Mouse (Mus musculus) limb, embryonic 10.5 days (tissue): ENCODE measurements around the gene Rab15. TPM values are rescaled to one million over a fixed set of nuclear protein-coding genes. Genes with fewer than 3 reads are reported as not detected.
"Not testable (repeated sequence)": the region's sequence is repeated elsewhere in the genome, so short reads cannot be mapped to it uniquely, and the experiment has no call there.

Experiments
- DNase-seq: peaks from one replicate; pipeline ENCODE4 v3.0.0-alpha.2; 2017; ENCODE audit warnings: low spot score
- H3K27ac ChIP-seq: fragments of 300-500 bp; sonication (generic); 2 replicates; pipeline ENCODE4 v1.5.1; 2016; ENCODE audit warnings: mild to moderate bottlenecking
- H3K27me3 ChIP-seq: fragments of 300-500 bp; sonication (generic); 2 replicates; pipeline ENCODE4 v1.6.1; 2016; ENCODE audit warnings: low read depth, mild to moderate bottlenecking; ENCODE audit not compliant: poor library complexity, severe bottlenecking
- H3K36me3 ChIP-seq: fragments of 300-500 bp; sonication (generic); 2 replicates; pipeline ENCODE4 v1.6.1; 2016; ENCODE audit warnings: mild to moderate bottlenecking, moderate library complexity
- H3K4me1 ChIP-seq: fragments of 300-500 bp; sonication (generic); 2 replicates; pipeline ENCODE4 v1.6.1; 2016
- H3K4me3 ChIP-seq: fragments of 300-500 bp; sonication (generic); 2 replicates; pipeline ENCODE4 v1.5.1; 2016; ENCODE audit warnings: mild to moderate bottlenecking, moderate library complexity
- H3K9me3 ChIP-seq: fragments of 300-500 bp; sonication (generic); replicated peaks from 2 replicates; pipeline ENCODE4 v1.6.1; 2016; ENCODE audit warnings: mild to moderate bottlenecking
- WGBS: fragments of 180-500 bp; shearing (Covaris S2); methylation state at CpG from one replicate; pipeline ENCODE4 v1.1.7; 2016; 5-methylcytosine and 5-hydroxymethylcytosine counted together
- polyA plus RNA-seq: library from polyadenylated mRNA; unstranded; fragments of >200 nt; fragmentation: Nextera tagmentation; extraction: Ambion mirVana; gene quantifications from 2 replicates; pipeline ENCODE4 v1.2.1, GENCODE M21; 2016

The Rab15 gene
- polyA plus RNA-seq, 1 experiment from 2014 or later, result 9.0 TPM

DNA sequence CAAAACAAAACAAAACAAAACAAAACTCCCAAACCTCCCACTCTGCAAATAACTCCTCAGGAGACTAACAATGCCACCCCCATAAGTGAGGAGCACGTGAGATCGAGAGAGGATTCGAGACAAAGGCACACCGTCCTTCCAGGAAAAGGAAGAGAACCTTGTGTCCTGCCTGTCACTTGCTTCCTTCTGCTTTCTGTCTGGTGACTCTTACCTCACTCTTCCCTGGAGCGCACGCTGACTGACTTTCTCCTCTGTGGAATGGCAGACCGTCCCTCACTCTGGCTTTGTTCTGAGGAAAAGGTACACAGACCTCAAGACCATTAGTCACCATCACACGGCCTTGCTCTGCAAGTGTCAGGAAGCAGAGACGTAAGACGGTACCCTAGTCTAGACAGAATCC, 9.2 kb downstream of the Rab15 start:
- WGBS, result 68% methylated on average over 10 of the region's 10 CpGs
- peaks cover 4% of the 10 kb centered on the region; the same call in 1 of the 2 replicates for H3K4me1 ChIP-seq
- no peak overlapping the region for H3K4me3 ChIP-seq
- no peaks in the 10 kb centered on the region for H3K36me3 ChIP-seq
- no peaks in the 10 kb centered on the region for H3K27me3 ChIP-seq
- DNase-seq, result no peak
- H3K9me3 ChIP-seq, result no peaks in the 10 kb centered on the region
- no peak overlapping the region for H3K27ac ChIP-seq

GRCm38 (mm10) chr12:76811006-76811405, 11.7 kb downstream of the Rab15 start:
- Histone ChIP-seq H3K27ac (no peak overlapping the region), H3K27me3 (no peaks in the 10 kb centered on the region), H3K36me3 (no peaks in the 10 kb centered on the region), H3K4me3 (no peak overlapping the region), H3K4me1 (peaks cover 1% of the 10 kb centered on the region; the same call in 1 of the 2 replicates), H3K9me3 (no peaks in the 10 kb centered on the region)
- no peak for DNase-seq
- 86% methylated on average over 4 of the region's 4 CpGs for WGBS

DNA sequence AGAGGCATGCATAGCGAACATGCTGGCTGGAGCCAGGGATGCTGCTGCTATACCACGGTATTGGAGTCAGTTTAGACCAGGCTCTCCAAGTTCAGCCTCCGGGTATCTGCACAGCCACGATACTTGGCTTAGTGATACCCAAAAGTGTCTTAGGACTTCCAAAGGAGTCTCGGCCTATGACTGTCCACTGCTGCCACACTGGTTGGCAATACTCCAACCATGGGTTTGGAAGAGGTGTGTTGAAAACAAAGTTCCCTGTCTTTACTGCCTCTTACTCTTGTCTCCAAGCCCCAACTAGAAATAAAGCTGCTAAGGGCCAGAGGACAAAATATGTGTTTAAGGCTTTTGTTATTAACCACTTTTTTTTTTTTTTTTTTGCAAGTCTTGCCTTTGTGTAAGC, 12.2 kb downstream of the Rab15 start:
- Histone ChIP-seq H3K27ac (no peak overlapping the region), H3K4me1 (no peaks in the 10 kb centered on the region), H3K9me3 (no peaks in the 10 kb centered on the region), H3K4me3 (no peak overlapping the region), H3K36me3 (no peaks in the 10 kb centered on the region), H3K27me3 (no peaks in the 10 kb centered on the region)
- WGBS, result 92% methylated on average over 5 of the region's 5 CpGs
- DNase-seq, result no peak

DNA sequence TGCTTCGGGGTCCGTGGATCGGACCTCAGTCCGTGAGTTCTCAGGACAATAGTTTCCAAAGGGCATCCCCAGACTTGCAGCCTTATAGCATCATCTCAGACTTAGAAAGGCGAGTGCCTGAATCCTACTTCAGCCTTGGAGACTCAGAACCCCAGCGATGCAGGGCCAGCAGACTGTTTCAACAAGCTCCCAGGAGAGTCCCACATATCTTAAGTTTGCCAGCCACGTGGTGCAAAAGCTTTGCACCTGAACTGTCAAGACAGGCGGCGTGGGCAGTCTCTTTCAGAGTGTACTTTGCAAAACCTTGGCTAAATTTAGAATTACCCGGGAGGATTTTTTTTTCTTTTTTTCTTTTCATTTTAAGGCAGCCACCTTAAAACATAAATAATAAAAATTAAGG, 14.9 kb downstream of the Rab15 start:
- no peak for DNase-seq
- Histone ChIP-seq H3K36me3 (no peaks in the 10 kb centered on the region), H3K9me3 (no peaks in the 10 kb centered on the region), H3K27ac (no peak overlapping the region), H3K4me3 (no peak overlapping the region), H3K4me1 (no peaks in the 10 kb centered on the region), H3K27me3 (no peaks in the 10 kb centered on the region)
- 87% methylated on average over 10 of the region's 10 CpGs for WGBS

GRCm38 (mm10) chr12:76805056-76805811, 17.5 kb downstream of the Rab15 start:
- Histone ChIP-seq H3K4me3 (no peak overlapping the region), H3K9me3 (no peaks in the 10 kb centered on the region), H3K36me3 (no peaks in the 10 kb centered on the region), H3K27ac (no peak overlapping the region), H3K4me1 (0 out of 2 replicates have a peak, but pooled peaks cover under 1% of the 10 kb centered on the region), H3K27me3 (no peaks in the 10 kb centered on the region)
- DNase-seq, result no peak
- 91% methylated on average over 10 of the region's 10 CpGs for WGBS

- 0 out of 2 replicates have a peak, but pooled peaks cover 7% of the 10 kb centered on the region for H3K4me1 ChIP-seq
- H3K27me3 ChIP-seq, result no peaks in the 10 kb centered on the region
- no peaks in the 10 kb centered on the region for H3K36me3 ChIP-seq
- 57% methylated on average over 7 of the region's 7 CpGs for WGBS
- H3K4me3 ChIP-seq, result no peak overlapping the region
- DNase-seq, result no peak
- no peak overlapping the region for H3K27ac ChIP-seq
- no peaks in the 10 kb centered on the region for H3K9me3 ChIP-seq
Observed at GRCm38 (mm10) chr12:76803700-76804252, 18.9 kb downstream of the Rab15 start.

- Histone ChIP-seq H3K9me3 (no peaks in the 10 kb centered on the region), H3K36me3 (no peaks in the 10 kb centered on the region), H3K27me3 (no peaks in the 10 kb centered on the region), H3K4me1 (0 out of 2 replicates have a peak, but pooled peaks cover 7% of the 10 kb centered on the region), H3K4me3 (no peak overlapping the region), H3K27ac (no peak overlapping the region)
- no peak for DNase-seq
- WGBS, result 95% methylated on average over 10 of the region's 10 CpGs
Observed at GRCm38 (mm10) chr12:76803028-76803427, 19.7 kb downstream of the Rab15 start.

GRCm38 (mm10) chr12:76798008-76798720, 24.5 kb downstream of the Rab15 start:
- no peak overlapping the region for H3K27ac ChIP-seq
- WGBS, result 84% methylated on average over 5 of the region's 5 CpGs
- no peaks in the 10 kb centered on the region for H3K9me3 ChIP-seq

DNA sequence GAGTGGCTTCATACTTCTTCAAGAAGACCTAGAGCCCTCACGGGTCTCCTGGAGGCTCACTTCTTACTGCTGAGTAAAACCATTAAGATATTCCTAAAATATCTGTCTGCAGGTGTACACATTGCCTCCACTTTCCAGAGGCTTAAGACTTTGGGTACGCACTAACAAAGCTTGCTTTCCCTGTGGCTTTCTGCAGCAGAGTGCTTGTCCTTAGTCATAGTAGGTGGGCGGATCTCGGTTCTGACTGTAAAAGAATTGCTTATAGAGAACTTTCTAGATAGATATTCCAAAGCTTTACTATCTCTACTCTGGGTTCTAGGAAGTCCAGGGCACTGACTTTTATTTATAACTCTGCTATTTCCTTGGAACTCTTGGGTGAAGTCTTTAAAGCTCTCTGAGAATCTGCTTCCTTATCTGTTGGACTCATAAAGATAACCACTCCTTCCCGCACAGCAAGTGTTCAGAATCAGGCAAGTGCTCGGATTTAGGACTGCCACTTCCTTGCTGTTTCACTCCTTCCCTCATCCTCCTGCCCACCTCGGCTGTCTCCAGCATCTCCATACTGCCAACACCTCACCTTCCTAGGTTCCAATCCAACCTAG, 25.7 kb downstream of the Rab15 start:
- 86% methylated on average over 7 of the region's 7 CpGs for WGBS
- Histone ChIP-seq H3K9me3 (no peaks in the 10 kb centered on the region), H3K27me3 (no peaks in the 10 kb centered on the region), H3K4me3 (no peak overlapping the region), H3K4me1 (peaks cover 7% of the 10 kb centered on the region; the same call in 1 of the 2 replicates), H3K27ac (no peak overlapping the region), H3K36me3 (no peaks in the 10 kb centered on the region)
- DNase-seq, result no peak

More at GRCm38 (mm10) chr12:76798008-76798720, 24.5 kb downstream of the Rab15 start:
- 0 out of 2 replicates have a peak, but pooled peaks cover 7% of the 10 kb centered on the region for H3K4me1 ChIP-seq
- H3K4me3 ChIP-seq, result no peak overlapping the region
- H3K27me3 ChIP-seq, result no peaks in the 10 kb centered on the region
- H3K36me3 ChIP-seq, result no peaks in the 10 kb centered on the region
- no peak for DNase-seq

GRCm38 (mm10) chr12:76795350-76795749, 27.4 kb downstream of the Rab15 start, which contains the start of gene Gpx2:
Gene Gpx2 (minus strand): TSS chr12:76795554.
- WGBS, result 76% methylated on average over 5 of the region's 5 CpGs
- no peaks in the 10 kb centered on the region for H3K27me3 ChIP-seq
- no peak within 1 kb of the TSS for H3K4me3 ChIP-seq
- no peak within 1 kb of the TSS for H3K27ac ChIP-seq
- no peak for DNase-seq
- H3K4me1 ChIP-seq, result peaks cover 7% of the 10 kb centered on the region; the same call in 1 of the 2 replicates
- H3K9me3 ChIP-seq, result no peaks in the 10 kb centered on the region
- no peaks in the 10 kb centered on the region for H3K36me3 ChIP-seq

DNA sequence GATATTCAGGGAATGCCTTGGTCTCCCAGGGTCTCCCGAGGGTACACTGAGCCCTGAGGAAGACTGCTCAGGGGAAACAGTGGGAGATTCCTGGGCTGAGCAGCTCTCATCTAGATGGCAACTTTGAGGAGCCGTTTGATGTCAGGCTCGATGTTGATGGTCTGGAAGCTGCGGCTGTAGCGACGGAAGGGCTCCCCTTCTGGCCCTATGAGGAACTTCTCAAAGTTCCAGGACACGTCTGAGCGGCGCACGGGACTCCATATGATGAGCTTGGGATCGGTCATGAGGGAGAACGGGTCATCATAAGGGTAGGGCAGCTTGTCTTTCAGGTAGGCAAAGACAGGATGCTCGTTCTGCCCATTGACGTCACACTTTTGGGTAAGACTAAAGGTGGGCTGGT, 30.2 kb downstream of the Rab15 start:
- not testable (repeated sequence) for H3K27ac ChIP-seq, H3K27me3 ChIP-seq, H3K4me1 ChIP-seq, H3K4me3 ChIP-seq, H3K36me3 ChIP-seq, DNase-seq, H3K9me3 ChIP-seq
- 34% methylated on average over 14 of the region's 14 CpGs for WGBS

GRCm38 (mm10) chr12:76790446-76791084, 32.1 kb downstream of the Rab15 start:
- H3K27me3 ChIP-seq, result no peaks in the 10 kb centered on the region
- H3K36me3 ChIP-seq, result no peaks in the 10 kb centered on the region
- no peaks in the 10 kb centered on the region for H3K9me3 ChIP-seq
- no peaks in the 10 kb centered on the region; the same call in 1 of the 2 replicates for H3K4me1 ChIP-seq
- no peak overlapping the region for H3K4me3 ChIP-seq
- 76% methylated on average over 8 of the region's 8 CpGs for WGBS
- DNase-seq, result no peak
- no peak overlapping the region for H3K27ac ChIP-seq
